Mouse (Mus musculus) cerebral cortex, adult 2 months (tissue): ENCODE results near the gene Gm13694.

Experiments used
- WGBS: fragments of 180-500 bp; shearing (Covaris S2); methylation state at CpG from one replicate; pipeline ENCODE4 v1.1.7; 2018; 5-methylcytosine and 5-hydroxymethylcytosine counted together

The Gm13694 gene

GRCm38 (mm10) chr2:83978633-83979032 lies at the start of gene Gm13694:
Gm13694 (plus strand) TSS chr2:83978933.
- WGBS, result no CpG with 5 or more reads among the region's 6 CpGs

DNA sequence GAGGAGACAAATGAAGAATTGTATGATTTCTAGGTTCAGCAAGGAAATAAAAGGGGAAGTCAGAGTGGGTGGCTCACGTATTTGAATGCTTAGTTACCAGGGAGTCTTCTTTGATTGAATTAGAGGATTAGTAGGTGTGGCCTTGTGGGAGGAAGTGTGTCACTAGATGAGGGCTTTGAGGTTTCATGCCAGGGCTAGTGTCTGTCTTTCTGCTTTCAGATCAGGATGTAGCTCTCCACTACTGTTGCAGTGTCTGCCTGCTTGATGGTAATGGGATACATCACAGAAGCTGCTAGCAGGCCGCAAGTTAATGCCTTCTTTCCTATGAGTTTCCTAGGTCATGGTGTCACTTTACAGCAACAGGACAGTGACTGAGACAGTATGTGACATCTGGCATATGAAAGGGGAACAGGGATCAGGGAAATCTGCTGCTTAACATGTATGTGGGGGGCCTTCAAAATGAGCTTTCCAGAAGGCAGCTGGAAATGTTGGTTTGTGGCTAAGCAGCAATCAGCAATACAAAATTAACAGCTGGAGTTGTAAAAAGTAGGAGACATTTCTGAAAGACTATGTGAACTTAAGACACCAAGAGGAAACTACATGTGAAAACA lies 49.1 kb upstream of the Gm13694 start:
- 55% methylated on average over 2 of the region's 2 CpGs for WGBS

- whole genome bisulfite sequencing, result under 1% methylated on average over 20 of the region's 20 CpGs
Measured at GRCm38 (mm10) chr2:83940931-83941361, 37.8 kb upstream of the Gm13694 start, which contains the start of gene Zswim2. Zswim2 (minus strand) TSS chr2:83941228.

DNA sequence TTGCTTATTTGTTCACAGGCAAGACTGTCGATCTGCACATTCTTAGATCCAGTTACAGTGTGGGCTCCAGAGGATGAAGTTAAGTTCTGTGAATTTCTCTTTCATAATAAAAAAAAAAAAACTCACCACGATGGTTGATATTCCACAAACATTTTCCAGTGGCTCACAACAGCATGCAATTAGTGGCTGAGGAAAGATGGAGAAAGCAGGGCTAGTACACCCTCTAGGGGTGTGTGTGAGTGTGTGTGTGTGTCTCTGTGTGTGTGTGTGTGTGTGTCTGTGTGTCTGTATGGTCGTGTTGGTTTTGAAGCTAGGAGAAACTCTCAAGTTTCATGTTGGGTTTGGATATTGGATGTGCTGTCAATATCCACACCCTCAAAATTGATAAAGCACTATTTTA lies 37.4 kb upstream of the Gm13694 start:
- 10% methylated on average over 3 of the region's 3 CpGs for WGBS

GRCm38 (mm10) chr2:83941792-83942191 lies 36.9 kb upstream of the Gm13694 start:
- 78% methylated on average over 4 of the region's 4 CpGs for WGBS

- no CpG with 5 or more reads among the region's 6 CpGs for WGBS
Measured at GRCm38 (mm10) chr2:83955393-83955792, 23.3 kb upstream of the Gm13694 start, which contains the start of gene Gm13698. Gm13698 (plus strand) TSS chr2:83955693.

DNA sequence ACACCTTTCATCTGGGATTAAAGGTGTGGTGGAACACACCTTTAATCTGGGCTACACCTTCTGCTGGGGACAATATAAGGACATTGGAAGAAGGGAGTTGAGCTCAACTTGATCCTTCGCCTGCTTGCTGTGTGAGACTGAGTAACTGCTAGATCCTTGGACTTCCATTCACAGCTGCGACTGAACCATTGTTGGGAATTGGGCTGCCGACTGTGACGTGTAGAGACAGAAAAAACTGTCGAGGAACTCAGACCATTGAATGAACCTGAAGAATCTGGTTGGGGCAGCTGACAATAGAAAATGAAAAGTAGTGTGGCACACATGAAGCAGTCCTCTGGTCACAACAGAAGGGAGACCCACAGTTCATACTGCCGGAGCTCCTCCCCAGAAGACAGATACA lies 17.5 kb upstream of the Gm13694 start, which contains the start of gene Gm13693:
Gene Gm13693, plus strand, starts transcription at position 301 of the 400 bp plus-strand sequence.
- no CpG with 5 or more reads among the region's 6 CpGs for WGBS

GRCm38 (mm10) chr2:83967013-83967412 lies 11.7 kb upstream of the Gm13694 start, which contains the start of gene Gm13695:
Gm13695 (plus strand) TSS chr2:83967313.
- WGBS, result no CpG with 5 or more reads among the region's 6 CpGs

DNA sequence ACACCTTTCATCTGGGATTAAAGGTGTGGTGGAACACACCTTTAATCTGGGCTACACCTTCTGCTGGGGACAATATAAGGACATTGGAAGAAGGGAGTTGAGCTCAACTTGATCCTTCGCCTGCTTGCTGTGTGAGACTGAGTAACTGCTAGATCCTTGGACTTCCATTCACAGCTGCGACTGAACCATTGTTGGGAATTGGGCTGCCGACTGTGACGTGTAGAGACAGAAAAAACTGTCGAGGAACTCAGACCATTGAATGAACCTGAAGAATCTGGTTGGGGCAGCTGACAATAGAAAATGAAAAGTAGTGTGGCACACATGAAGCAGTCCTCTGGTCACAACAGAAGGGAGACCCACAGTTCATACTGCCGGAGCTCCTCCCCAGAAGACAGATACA lies 5.9 kb upstream of the Gm13694 start, which contains the start of gene Gm13696:
Gene Gm13696, plus strand, starts transcription at position 301 of the 400 bp plus-strand sequence.
- WGBS, result no CpG with 5 or more reads among the region's 6 CpGs

GRCm38 (mm10) chr2:83984443-83984842 lies 5.7 kb downstream of the Gm13694 start, which contains the start of gene Gm13697:
Gm13697 (plus strand) TSS chr2:83984743.
- no CpG with 5 or more reads among the region's 6 CpGs for WGBS

GRCm38 (mm10) chr2:83990253-83990652 lies 11.5 kb downstream of the Gm13694 start, which contains the start of gene Gm13691:
Gm13691 (plus strand) TSS chr2:83990553.
- WGBS, result no CpG with 5 or more reads among the region's 6 CpGs

GRCm38 (mm10) chr2:83993639-83994255 lies 15.0 kb downstream of the Gm13694 start:
- WGBS, result 46% methylated on average over 8 of the region's 9 CpGs

DNA sequence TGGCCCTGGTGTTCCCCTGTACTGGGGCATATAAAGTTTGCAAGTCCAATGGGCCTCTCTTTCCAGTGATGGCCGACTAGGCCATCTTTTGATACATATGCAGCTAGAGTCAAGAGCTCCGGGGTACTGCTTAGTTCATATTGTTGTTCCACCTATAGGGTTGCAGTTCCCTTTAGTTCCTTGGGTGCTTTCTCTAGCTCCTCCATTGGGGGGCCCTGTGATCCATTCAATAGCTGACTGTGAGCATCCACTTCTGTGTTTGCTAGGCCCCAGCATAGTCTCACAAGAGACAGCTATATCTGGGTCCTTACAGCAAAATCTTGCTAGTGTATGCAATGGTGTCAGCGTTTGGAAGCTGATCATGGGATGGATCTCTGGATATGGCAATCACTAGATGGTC lies 15.8 kb downstream of the Gm13694 start:
- 86% methylated on average over 2 of the region's 3 CpGs for WGBS

GRCm38 (mm10) chr2:84008913-84009312 lies 30.2 kb downstream of the Gm13694 start:
- 21% methylated on average over 1 of the region's 1 CpGs for WGBS

DNA sequence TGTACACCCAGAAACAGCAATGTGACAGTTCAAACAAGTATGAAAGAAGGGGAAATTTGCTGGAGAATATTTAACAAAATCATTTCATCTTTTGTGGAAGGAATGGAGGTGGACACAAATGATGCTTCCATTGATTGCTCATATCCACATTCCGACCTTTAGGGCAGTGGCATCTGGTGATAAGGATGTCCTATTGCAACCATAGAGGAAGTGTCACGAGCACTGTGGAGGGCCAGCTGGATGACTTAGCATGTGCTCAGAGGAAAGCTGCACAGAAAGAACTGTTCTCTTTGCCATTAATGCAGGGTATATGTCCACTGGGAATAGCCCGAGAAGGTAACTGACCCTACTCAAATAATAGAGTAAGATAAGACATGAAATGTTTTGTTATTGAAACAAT lies 31.1 kb downstream of the Gm13694 start:
- 81% methylated on average over 3 of the region's 3 CpGs for WGBS

DNA sequence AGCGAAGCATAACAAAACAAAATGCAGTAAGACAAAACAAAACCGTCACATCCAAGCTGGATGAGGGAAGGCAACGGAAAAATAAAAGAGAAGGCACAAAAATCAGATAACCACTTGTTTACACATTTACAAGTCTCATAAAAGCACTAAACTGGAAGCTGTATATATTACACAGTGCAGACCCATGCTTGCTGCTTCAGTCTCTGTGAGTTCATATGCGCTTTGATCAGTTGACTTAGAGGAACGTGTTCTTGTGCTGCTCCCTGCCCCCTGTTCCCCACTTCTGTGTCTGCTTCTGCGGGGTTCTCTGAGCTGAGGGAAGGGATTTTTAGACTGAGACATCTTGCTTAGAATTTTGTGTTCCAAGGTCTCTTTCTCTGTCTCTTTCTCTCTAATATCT lies 35.8 kb downstream of the Gm13694 start:
- whole genome bisulfite sequencing, result 78% methylated on average over 6 of the region's 6 CpGs

- 82% methylated on average over 5 of the region's 5 CpGs for WGBS
Measured at GRCm38 (mm10) chr2:84016291-84016690, 37.6 kb downstream of the Gm13694 start.

- WGBS, result 46% methylated on average over 3 of the region's 3 CpGs
Measured at GRCm38 (mm10) chr2:84018330-84018729, 39.6 kb downstream of the Gm13694 start.

DNA sequence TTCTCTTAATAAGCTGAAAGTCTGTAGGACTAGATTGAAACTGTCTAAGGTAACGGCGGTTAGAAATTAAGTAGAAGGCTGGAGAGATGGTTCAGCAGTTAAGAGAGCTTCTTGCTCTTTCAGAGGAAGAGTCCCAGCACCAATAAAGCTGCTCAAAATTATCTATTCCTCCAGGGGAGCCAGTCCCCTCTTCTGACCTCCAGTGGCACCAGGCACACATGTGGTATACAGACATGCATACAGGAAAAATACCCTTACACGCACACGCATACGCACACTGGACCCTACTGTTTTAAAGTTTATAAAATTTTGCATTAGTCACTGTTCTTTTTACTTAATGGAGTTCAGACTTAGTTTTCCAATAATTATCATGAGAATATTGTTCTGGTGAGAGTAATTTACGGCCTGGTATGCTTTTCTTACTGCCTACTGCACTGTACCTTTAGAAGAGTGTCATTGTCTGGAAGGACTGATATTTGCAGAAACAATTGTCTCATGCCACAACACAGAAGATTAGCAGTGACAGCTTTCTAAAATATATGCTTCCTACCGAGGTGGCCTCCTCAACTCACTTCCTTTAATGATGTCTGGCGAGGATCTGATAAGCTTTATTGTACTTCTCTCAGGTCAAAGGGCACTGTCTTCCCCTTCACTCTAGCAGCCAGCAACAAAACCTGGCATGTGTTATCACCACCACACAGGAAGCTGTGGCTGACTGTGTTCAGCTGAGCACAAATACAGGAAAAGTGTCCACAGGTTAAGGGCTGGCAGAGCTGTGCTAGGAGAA lies 41.0 kb downstream of the Gm13694 start:
- WGBS, result 87% methylated on average over 8 of the region's 8 CpGs

DNA sequence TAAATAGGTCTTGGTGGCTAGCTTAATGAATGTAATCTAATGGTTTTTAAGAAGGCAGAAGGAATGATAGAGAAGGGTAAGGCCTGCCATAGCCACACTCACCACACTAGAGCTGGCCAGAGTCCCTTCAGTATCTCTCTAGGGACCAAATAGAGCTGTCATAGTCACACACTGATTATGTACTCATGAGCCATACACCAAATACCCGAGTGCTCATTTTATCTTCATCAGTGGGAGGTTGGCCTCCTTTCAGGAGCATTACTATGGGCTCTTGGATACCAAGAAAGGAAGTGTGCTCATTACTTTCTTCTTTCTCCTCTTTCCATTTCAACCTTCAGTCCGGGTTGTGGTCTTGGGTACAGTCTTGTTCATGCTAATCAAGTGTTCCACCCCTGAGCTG lies 43.2 kb downstream of the Gm13694 start:
- WGBS, result 35% methylated on average over 2 of the region's 2 CpGs

DNA sequence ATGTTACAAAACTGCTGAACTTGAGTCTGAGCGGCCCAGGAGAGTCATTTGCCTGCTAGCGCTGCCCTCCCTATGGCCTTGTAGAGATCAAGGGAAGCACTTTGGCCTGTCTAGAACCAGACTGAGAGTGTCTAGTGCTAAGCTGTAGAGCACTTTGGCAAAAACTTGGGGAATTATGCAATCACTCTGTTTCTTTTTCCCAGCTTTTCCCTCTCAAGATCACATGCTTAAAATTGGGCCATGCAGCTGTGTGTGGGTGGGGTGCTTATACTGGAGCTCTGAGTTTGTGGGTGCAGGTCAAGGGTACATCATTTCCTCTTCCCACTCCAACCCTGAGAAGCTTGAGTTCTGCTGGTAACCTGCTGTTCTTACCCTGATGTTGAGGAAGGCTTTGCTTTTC lies 44.2 kb downstream of the Gm13694 start:
- 95% methylated on average over 2 of the region's 2 CpGs for WGBS

DNA sequence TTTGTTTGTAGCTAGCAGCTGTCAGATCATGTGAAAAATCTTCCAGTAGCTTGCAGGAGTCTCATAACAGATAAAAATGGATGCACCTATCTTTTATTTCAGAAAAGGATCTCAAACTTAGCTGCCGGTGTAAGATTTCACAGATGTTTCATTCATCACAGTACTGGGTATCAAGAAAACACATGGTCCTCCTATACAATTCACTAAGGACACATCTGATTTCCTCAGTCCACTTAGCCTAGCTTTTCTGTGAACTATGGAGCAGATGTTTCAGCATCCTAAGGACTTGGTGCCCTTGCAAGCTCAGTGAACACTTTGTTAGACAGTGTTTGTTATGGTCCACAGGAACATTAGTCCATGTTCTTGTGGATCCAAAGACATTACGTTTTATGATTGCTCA lies 44.6 kb downstream of the Gm13694 start:
- 69% methylated on average over 2 of the region's 2 CpGs for WGBS
